Mouse (Mus musculus): ENCODE measurements at regions not wholly inside any gene's neighbourhood (a gene's known extent, or its start where the extent isn't known, plus 50 kb on each side); places are given as distances from the start of the nearest gene placed in this dataset.

GRCm38 (mm10) chr4:7145756-7146155 is 1093.1 kb downstream of the Car8 start:
- peak; percentile 72 for DNase-seq (ENCODE audit: low spot score)

GRCm38 (mm10) chr4:7144215-7144614 is 1094.6 kb downstream of the Car8 start:
- no peak for DNase-seq (ENCODE audit: low spot score)

GRCm38 (mm10) chr4:7143676-7144075 is 1095.2 kb downstream of the Car8 start:
- no peak for DNase-seq (ENCODE audit: low spot score)

- DNase-seq (ENCODE audit: low spot score) = no peak
Measured at GRCm38 (mm10) chr4:7142781-7143180, 1096.1 kb downstream of the Car8 start.

- no peak for DNase-seq (ENCODE audit: low spot score)
Measured at GRCm38 (mm10) chr4:7112159-7112558, 1126.7 kb downstream of the Car8 start.

- DNase-seq (ENCODE audit: low spot score) = no peak
Measured at GRCm38 (mm10) chr4:7092957-7093356, 1145.9 kb downstream of the Car8 start.

GRCm38 (mm10) chr4:7091201-7091814 is 1147.5 kb downstream of the Car8 start:
- no peak for DNase-seq (ENCODE audit: low spot score)
